Mouse (Mus musculus): Measurements from ENCODE around the gene Itgav. TPM values are rescaled to one million over a fixed set of nuclear protein-coding genes. Genes with fewer than 3 reads are reported as not detected.
"Not testable (repeated sequence)": the region's sequence is repeated elsewhere in the genome, so short reads cannot be mapped to it uniquely, and the experiment has no call there.

Gene Itgav
- polyA plus RNA-seq, 1 experiment from 2014 or later, result 74.3 TPM

DNA sequence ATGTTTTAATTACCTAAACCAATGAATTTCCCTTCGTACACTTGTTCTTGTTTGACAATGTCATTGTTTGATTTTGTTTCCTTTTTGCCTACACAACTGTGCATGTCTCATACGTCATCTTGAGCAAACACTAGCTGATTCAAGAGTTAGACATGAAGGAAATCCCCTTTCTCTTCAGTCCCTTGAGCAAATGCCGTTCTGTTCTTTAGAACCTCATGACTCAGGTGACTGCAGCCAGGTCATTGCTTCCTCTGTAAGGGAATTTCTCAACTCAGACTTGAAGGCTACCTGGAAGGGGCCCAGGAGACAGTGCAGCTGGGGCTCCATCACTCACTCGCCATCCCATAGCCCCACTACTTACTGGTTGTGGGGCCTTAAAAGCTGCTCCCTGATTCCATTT is 23.5 kb upstream of the Itgav start:
- peak; percentile 76 for ATAC-seq (ENCODE audit: low FRiP score, low TSS enrichment)
- WGBS, result 44% methylated on average over 4 of the region's 4 CpGs

DNA sequence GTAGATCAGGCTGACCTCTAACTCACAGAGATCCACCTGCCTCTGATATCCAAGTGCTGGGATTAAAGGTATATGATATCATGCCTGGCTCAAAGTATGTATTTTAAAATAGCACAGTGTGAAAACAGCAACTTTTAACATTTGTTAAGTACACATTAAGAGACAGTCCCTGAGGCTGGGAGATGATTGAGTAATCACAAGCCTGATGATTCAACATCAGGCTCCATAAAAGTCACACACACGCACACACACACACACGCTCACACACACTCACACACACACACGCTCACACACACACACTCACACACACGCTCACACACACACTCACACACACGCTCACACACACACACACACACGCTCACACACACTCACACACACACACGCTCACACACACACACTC is 21.8 kb upstream of the Itgav start:
- Histone ChIP-seq H3K4me1 (replicated peaks; ENCODE audit: control insufficient read depth, insufficient read depth) (no peaks in the 10 kb centered on the region), H3K9me3 (ENCODE audit: control insufficient read depth, low read length) (no peaks in the 10 kb centered on the region), H3K27me3 (ENCODE audit: control insufficient read depth, insufficient read depth, low read length) (no peaks in the 10 kb centered on the region), H3K9ac (ENCODE audit: low read length) (no peak overlapping the region), H3K4me3 (ENCODE audit: low read depth, low read length) (no peak overlapping the region), H3K27ac (replicated peaks) (no peak overlapping the region), H3K36me3 (ENCODE audit: control insufficient read depth, insufficient read depth, low read length) (no peaks in the 10 kb centered on the region), H3K4me2 (replicated peaks; ENCODE audit: low read depth) (no peak overlapping the region)
- DNase-seq (ENCODE audit: low spot score) (no peak), ATAC-seq (ENCODE audit: low FRiP score, low TSS enrichment) (no peak)
- no peak for TF ChIP-seq CTCF (IDR thresholded peaks at IDR 0.05; ENCODE audit: low read depth)
- TF ChIP-seq EP300 (optimal IDR thresholded peaks at IDR 0.05), result no peak
- 81% methylated on average over 7 of the region's 7 CpGs for WGBS

More for the DNA sequence above, 23.5 kb upstream of the Itgav start:
- H3K27me3 ChIP-seq (ENCODE audit: control insufficient read depth, insufficient read depth, low read length), result no peaks in the 10 kb centered on the region
- H3K27ac ChIP-seq (replicated peaks), result no peak overlapping the region
- no peak for DNase-seq (ENCODE audit: low spot score)
- H3K9ac ChIP-seq (ENCODE audit: low read length), result no peak overlapping the region
- no peak overlapping the region for H3K4me3 ChIP-seq (ENCODE audit: low read depth, low read length)
- no peaks in the 10 kb centered on the region for H3K4me1 ChIP-seq (replicated peaks; ENCODE audit: control insufficient read depth, insufficient read depth)
- no peak overlapping the region for H3K4me2 ChIP-seq (replicated peaks; ENCODE audit: low read depth)
- TF ChIP-seq EP300 (optimal IDR thresholded peaks at IDR 0.05), result no peak
- TF ChIP-seq CTCF (IDR thresholded peaks at IDR 0.05; ENCODE audit: low read depth), result no peak
- no peaks in the 10 kb centered on the region for H3K36me3 ChIP-seq (ENCODE audit: control insufficient read depth, insufficient read depth, low read length)
- H3K9me3 ChIP-seq (ENCODE audit: control insufficient read depth, low read length), result no peaks in the 10 kb centered on the region

DNA sequence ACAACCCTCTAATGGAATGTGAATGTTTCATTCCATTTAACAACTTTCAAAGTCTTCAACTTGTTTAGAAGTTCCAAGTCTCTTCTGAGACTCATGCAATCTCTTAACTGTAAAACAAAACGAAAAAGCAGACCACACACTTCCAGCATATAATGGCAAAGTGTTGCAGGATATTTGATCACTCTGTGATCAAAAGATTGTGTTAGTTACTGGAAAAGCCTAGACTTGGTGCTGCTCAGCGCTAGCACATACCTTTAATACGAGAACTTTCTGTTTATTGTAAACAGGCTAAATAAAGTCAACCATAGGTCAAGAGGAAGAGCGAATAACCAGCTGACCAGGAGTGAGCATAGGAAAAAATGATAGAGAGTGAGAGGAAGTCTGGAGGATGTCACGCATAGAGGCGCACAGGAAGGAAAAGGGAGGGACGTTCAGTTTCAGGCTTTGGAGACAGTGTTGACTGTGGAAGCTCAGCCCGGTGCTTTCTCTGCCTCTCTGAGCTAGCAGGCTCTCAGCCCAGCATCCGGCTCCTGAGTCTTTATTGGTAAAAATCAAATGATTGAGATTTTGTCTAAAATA is 18.5 kb upstream of the Itgav start:
- Histone ChIP-seq H3K4me3 (ENCODE audit: low read depth, low read length) (no peak overlapping the region), H3K27ac (replicated peaks) (no peak overlapping the region), H3K27me3 (ENCODE audit: control insufficient read depth, insufficient read depth, low read length) (no peaks in the 10 kb centered on the region), H3K9ac (ENCODE audit: low read length) (no peak overlapping the region), H3K9me3 (ENCODE audit: control insufficient read depth, low read length) (no peaks in the 10 kb centered on the region), H3K4me2 (replicated peaks; ENCODE audit: low read depth) (no peak overlapping the region), H3K4me1 (replicated peaks; ENCODE audit: control insufficient read depth, insufficient read depth) (no peaks in the 10 kb centered on the region), H3K36me3 (ENCODE audit: control insufficient read depth, insufficient read depth, low read length) (no peaks in the 10 kb centered on the region)
- ATAC-seq (ENCODE audit: low FRiP score, low TSS enrichment) (no peak), DNase-seq (ENCODE audit: low spot score) (no peak)
- 61% methylated on average over 9 of the region's 9 CpGs for WGBS
- TF ChIP-seq CTCF (IDR thresholded peaks at IDR 0.05; ENCODE audit: low read depth), result no peak
- no peak for TF ChIP-seq EP300 (optimal IDR thresholded peaks at IDR 0.05)

DNA sequence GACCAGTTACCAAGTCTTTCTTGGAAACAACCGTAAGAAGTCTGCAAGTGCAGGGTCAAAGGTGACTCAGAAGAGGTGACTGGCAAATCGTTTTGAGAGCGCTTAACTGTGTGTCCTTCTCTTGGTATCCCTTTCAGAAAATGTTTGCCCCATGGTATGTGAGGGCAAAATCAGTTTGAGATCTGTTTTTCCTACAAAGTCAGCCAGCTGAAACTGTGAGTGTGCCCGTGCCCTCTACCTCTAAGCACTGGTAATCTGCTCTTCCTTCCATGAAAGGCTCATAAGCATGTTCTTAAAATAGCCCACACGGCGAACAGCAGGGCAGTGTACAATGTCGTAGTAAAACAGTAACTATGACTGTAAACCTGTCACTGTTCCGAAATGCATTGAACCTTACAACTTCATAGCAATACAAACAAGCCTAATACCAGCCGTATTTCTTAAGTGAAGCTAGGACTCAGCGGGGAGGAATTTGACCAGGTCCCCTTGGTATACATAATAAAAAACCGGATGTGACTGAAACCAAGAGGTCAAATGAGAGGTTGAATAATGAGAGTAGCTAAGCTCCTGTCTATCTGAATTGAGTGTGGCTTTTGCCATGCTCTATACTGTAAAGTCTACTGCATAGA is 14.2 kb upstream of the Itgav start:
- Histone ChIP-seq H3K9ac (ENCODE audit: low read length) (no peak overlapping the region), H3K4me1 (replicated peaks; ENCODE audit: control insufficient read depth, insufficient read depth) (no peaks in the 10 kb centered on the region), H3K36me3 (ENCODE audit: control insufficient read depth, insufficient read depth, low read length) (no peaks in the 10 kb centered on the region), H3K9me3 (ENCODE audit: control insufficient read depth, low read length) (no peaks in the 10 kb centered on the region), H3K4me2 (replicated peaks; ENCODE audit: low read depth) (no peak overlapping the region), H3K27ac (replicated peaks) (no peak overlapping the region), H3K4me3 (ENCODE audit: low read depth, low read length) (no peak overlapping the region), H3K27me3 (ENCODE audit: control insufficient read depth, insufficient read depth, low read length) (no peaks in the 10 kb centered on the region)
- DNase-seq (ENCODE audit: low spot score) (no peak), ATAC-seq (ENCODE audit: low FRiP score, low TSS enrichment) (peak; percentile 56; the same call in 1 of the 2 replicates)
- 35% methylated on average over 11 of the region's 11 CpGs for WGBS
- TF ChIP-seq CTCF (IDR thresholded peaks at IDR 0.05; ENCODE audit: low read depth) (no peak), EP300 (optimal IDR thresholded peaks at IDR 0.05) (no peak)

DNA sequence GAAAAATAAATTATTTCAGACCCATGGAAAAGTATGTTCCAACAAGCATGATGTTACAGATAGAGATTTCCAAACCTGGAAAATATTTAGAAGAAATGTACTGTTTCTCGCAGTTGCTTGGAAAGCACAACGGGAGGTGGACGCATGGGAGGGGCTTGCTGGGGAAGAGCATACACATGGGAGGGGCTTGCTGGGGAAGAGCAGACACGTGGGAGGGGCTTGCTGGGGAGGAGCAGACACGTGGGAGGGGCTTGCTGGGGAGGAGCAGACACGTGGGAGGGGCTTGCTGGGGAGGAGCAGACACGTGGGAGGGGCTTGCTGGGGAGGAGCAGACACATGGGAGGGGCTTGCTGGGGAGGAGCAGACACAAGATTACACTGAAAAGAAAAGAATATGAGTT is 10.9 kb upstream of the Itgav start:
- H3K9me3 ChIP-seq (ENCODE audit: control insufficient read depth, low read length); H3K4me1 ChIP-seq (replicated peaks; ENCODE audit: control insufficient read depth, insufficient read depth); DNase-seq (ENCODE audit: low spot score); H3K9ac ChIP-seq (ENCODE audit: low read length); H3K4me2 ChIP-seq (replicated peaks; ENCODE audit: low read depth); H3K27me3 ChIP-seq (ENCODE audit: control insufficient read depth, insufficient read depth, low read length); H3K36me3 ChIP-seq (ENCODE audit: control insufficient read depth, insufficient read depth, low read length); ATAC-seq (ENCODE audit: low FRiP score, low TSS enrichment); H3K4me3 ChIP-seq (ENCODE audit: low read depth, low read length); H3K27ac ChIP-seq (replicated peaks): not testable (repeated sequence)
- 65% methylated on average over 7 of the region's 7 CpGs for WGBS

DNA sequence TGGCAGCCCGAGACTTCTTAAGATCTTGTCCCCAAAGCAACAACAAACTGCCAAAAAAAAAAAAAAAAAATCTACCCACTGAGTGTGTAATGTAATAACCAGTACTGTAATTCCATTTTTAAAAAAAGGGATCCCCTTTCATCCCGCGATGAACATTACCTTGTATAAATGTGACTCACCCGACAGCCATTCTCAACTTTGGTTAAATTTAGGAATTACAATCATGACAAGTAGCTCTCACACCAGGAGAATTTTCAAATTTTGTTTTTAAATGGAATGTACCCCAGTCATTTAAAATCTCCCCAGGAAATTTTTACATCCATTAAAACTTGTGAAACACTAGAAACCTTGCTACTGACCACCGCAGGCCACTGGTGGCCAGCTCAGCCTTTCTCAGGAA is 10.3 kb upstream of the Itgav start:
- no peak overlapping the region for H3K4me3 ChIP-seq (ENCODE audit: low read depth, low read length)
- no peaks in the 10 kb centered on the region for H3K27me3 ChIP-seq (ENCODE audit: control insufficient read depth, insufficient read depth, low read length)
- no peaks in the 10 kb centered on the region for H3K36me3 ChIP-seq (ENCODE audit: control insufficient read depth, insufficient read depth, low read length)
- ATAC-seq (ENCODE audit: low FRiP score, low TSS enrichment), result no peak
- DNase-seq (ENCODE audit: low spot score), result no peak
- 78% methylated on average over 5 of the region's 5 CpGs for WGBS
- no peak overlapping the region for H3K4me2 ChIP-seq (replicated peaks; ENCODE audit: low read depth)
- H3K9ac ChIP-seq (ENCODE audit: low read length), result no peak overlapping the region
- H3K27ac ChIP-seq (replicated peaks), result no peak overlapping the region
- no peaks in the 10 kb centered on the region for H3K9me3 ChIP-seq (ENCODE audit: control insufficient read depth, low read length)
- no peak for TF ChIP-seq CTCF (IDR thresholded peaks at IDR 0.05; ENCODE audit: low read depth)
- TF ChIP-seq EP300 (optimal IDR thresholded peaks at IDR 0.05), result no peak
- no peaks in the 10 kb centered on the region for H3K4me1 ChIP-seq (replicated peaks; ENCODE audit: control insufficient read depth, insufficient read depth)
